Mouse (Mus musculus) ovary, postnatal 14 days (tissue): Measurements from ENCODE around the gene Dnajb12.

Experiments used
- DNase-seq: peaks from one replicate; pipeline ENCODE4 v3.0.0; 2022; ENCODE audit warnings: low spot score

The Dnajb12 gene

GRCm38 (mm10) chr10:59896911-59897331 lies 17.6 kb downstream of the Dnajb12 start:
- no peak for DNase-seq

GRCm38 (mm10) chr10:59897511-59897910 lies 18.2 kb downstream of the Dnajb12 start:
- DNase-seq, result no peak

GRCm38 (mm10) chr10:59898180-59898778 lies 18.9 kb downstream of the Dnajb12 start:
- DNase-seq, result no peak

GRCm38 (mm10) chr10:59898935-59899334 lies 19.6 kb downstream of the Dnajb12 start:
- no peak for DNase-seq

- DNase-seq, result no peak
Observed at GRCm38 (mm10) chr10:59899341-59900173, 20.2 kb downstream of the Dnajb12 start.

- DNase-seq, result no peak
Observed at GRCm38 (mm10) chr10:59900174-59900435, 20.7 kb downstream of the Dnajb12 start.

GRCm38 (mm10) chr10:59900939-59901338 lies 21.6 kb downstream of the Dnajb12 start:
- no peak for DNase-seq

- no peak for DNase-seq
Observed at GRCm38 (mm10) chr10:59901463-59901862, 22.1 kb downstream of the Dnajb12 start.

- no peak for DNase-seq
Observed at GRCm38 (mm10) chr10:59901986-59902605, 22.7 kb downstream of the Dnajb12 start.

- DNase-seq, result no peak
Observed at GRCm38 (mm10) chr10:59902606-59902990, 23.2 kb downstream of the Dnajb12 start.

GRCm38 (mm10) chr10:59903170-59903569 lies 23.8 kb downstream of the Dnajb12 start:
- DNase-seq, result no peak

- DNase-seq, result no peak
Observed at GRCm38 (mm10) chr10:59907080-59907609, 27.8 kb downstream of the Dnajb12 start.

GRCm38 (mm10) chr10:59907695-59908299 lies 28.4 kb downstream of the Dnajb12 start:
- DNase-seq, result no peak

- DNase-seq, result no peak
Observed at GRCm38 (mm10) chr10:59908776-59909315, 29.5 kb downstream of the Dnajb12 start.

GRCm38 (mm10) chr10:59909357-59909847 lies 30.0 kb downstream of the Dnajb12 start:
- no peak for DNase-seq

- no peak for DNase-seq
Observed at GRCm38 (mm10) chr10:59911091-59911490, 31.7 kb downstream of the Dnajb12 start.

GRCm38 (mm10) chr10:59911561-59912198 lies 32.3 kb downstream of the Dnajb12 start:
- no peak for DNase-seq

- DNase-seq, result no peak
Observed at GRCm38 (mm10) chr10:59915196-59915962, 36.0 kb downstream of the Dnajb12 start.

- peak; percentile 78 for DNase-seq
Observed at GRCm38 (mm10) chr10:59916159-59916558, 36.8 kb downstream of the Dnajb12 start.

- no peak for DNase-seq
Observed at GRCm38 (mm10) chr10:59916649-59917048, 37.3 kb downstream of the Dnajb12 start.

- no peak for DNase-seq
Observed at GRCm38 (mm10) chr10:59918111-59918510, 38.8 kb downstream of the Dnajb12 start.
